Mouse (Mus musculus): Measurements from ENCODE around the gene Jmjd6.
"Not testable (repeated sequence)": the region's sequence is repeated elsewhere in the genome, so short reads cannot be mapped to it uniquely, and the experiment has no call there.

The Jmjd6 gene

DNA sequence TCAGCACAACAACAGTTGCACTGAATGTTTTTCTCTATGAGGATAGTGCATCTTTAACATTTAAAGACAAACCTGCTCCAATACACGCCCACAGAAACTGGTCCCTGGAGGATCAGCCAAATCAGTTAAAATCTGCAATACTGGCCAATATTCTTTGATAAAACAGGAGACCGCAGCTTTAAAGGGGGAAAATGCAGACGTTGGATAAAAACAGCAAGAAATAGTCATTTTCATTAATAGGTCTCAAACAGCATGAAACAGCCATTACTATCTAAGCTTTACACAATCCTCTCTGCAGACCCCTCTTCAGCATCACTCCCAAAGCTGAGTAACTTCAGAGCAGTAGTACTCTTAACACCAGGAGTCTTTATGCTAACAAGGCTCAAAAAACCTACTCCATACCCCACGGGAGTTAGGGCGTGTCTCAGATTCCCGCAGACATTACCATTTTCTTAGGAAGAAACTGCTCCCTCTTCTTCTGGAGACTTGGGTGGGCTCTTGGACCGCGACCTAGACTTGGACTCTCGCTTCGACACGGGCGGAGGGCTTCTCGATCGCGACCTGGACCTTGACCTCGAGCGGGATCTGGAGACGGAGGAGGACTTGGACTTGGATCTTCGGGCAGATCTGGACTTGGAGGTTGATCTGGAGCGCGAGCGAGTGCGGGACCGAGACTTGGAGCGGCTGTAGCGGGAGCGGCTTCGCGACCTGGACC, 8.5 kb upstream of the Jmjd6 start:
- in situ Hi-C loops (cut with MboI, MseI), result no loop called here

DNA sequence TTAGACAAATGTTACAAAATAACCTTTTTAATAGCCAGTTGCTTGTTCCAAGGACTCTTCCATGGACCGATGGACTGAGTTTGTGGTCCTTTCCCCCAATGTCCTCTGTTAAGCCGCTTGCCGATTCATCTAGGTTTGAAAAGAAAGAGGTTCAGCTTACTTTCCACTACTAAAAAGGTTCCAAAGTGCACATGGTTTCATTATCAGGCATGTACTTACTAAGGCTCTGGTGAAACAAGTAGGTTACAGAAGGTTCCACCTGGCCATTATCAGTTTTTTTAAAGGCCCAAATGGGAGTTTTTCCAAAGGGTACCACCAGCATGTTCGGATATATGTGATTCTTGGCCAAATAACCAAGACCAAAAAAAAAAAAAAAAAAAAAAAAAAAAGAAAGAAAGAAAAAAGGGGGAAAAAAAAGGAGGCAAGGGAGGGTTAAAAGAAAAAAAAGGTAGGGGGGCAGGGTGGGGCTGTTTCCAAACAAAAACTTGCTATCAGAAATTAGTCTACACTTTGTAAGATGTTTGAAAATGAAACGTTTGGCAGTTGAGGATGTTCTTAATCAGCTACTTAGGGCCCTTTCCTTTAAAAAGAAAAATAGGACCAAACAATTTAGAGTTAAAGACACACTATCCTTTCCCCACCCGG, 7.7 kb upstream of the Jmjd6 start:
- in situ Hi-C loops (cut with MboI, MseI), result no loop called here

DNA sequence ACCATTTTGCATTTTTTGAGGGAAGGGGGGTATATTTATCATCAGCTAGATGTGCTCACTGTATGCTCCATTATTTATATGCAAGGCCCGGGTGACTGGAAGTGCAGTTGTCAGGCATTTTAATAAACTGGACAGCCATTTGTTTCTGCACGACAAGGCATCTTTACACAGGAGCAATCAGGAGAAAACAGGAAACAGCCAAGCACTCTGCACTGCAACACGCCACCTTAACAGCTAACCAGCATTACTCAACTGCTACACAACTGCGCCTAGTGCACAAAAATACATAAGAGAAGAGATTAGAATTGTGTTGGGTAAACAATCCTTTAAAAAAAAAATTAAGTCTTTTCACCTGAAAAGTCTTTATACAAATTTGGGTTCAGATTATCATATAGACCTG, 6.8 kb upstream of the Jmjd6 start:
- in situ Hi-C loops (cut with MboI, MseI), result no loop called here

DNA sequence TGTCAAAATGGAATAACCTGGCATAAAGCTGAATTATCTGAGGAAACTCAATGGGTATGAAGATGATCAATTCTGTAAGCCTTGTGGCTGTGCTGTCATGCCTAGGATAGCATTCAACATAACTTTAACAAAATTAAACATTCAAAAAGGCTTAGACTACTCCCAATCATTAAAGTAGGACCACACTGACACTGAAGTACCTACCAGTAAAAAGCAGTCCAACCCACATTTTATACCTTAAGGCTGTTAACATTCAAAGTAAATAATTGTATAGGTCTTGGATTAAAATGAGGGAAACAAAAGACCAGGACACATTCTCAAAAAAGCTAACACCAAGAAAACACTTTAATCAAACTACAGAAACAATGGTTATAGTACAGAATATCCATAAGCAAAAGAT, 6.3 kb upstream of the Jmjd6 start:
- in situ Hi-C loops (cut with MboI, MseI), result no loop called here

DNA sequence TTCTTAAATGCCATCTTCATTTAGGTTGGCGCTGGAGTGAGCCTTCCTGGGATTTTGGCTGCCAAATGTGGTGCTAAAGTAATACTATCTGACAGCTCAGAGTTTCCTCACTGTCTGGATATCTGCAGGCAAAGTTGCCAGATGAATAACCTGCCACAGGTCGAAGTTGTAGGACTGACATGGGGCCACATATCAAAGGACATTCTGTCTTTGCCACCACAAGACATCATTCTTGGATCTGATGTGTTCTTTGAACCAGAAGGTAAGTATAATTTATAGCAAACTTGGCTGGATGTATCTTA, 5.6 kb upstream of the Jmjd6 start:
- in situ Hi-C loops (cut with MboI, MseI), result not testable (repeated sequence)

DNA sequence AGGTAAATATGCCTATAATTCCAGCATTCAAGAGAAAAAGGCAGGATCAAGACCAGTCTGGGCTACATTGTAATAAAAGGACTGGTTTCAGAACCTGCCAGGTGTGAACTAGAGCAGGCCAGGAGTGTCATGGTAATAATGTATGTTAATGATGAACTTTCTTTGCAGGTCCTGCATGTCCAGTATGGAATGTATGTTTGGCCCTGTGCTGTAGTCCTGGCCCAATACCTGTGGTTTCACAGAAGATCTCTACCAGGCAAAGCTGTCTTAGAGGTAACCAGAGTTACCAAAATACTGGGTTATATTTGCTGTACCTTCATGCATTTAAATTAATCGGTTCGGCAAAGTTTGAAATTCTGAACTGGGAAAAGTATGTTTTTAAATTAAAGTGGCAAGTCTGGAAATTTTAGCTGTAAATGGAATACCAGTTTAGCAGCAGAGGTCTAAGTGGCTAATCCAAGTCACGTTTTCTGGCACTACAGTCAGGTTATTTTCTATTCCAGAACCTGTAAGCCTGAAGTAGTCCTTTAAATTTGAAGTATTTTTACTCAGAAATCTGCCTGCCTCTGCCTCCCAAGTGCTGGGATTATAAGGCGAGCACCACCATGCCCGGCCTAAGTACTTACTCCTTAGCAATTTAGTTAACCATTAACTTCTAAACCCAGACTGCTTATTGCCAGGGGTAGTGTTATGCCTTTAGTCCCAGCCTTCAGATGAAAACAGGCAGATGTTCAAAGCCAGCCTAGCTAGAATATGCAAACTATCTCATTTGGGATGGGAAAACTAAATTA, 5.0 kb upstream of the Jmjd6 start:
- in situ Hi-C loops (cut with MboI, MseI), result no loop called here

DNA sequence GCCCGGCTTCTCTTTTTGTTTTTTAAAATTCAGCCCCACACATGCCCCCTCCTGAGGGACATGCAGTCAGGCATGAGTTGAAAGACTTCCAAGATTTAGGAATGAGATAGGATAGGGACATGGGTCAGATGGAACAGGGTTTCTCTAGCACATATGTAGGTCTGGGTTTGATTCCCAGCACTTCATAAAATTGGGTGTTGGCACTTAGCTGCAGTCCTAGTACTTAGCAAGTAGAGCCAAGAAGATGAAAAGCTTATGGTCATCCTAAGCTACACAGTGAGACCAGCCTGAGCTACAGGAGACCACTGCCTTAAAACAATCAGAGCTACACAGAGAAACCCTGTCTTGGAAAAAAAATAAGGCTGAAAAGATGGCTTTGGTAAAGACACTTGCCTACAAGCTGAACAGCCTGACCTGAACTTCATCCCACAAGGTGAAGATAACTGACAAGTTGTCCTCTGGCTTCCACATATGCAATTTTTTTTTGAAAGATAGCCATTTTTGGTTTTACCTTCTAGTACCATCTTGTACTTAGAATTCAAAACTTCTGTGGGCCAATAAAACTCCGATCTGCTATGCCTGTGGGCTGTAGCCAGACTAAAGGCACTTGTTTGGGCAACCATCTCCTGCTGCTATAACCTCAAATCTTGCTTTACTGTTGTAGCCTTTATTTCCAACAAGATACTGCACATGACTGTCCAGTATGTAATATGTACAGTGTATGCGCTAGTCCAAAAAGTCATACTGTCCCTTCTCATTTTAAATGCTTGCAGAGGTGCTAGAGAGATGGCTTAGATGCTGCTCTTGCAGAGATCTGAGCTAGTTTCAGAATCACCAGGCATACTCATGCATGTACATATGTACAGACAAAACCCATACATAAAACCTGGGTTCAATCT, 4.2 kb upstream of the Jmjd6 start:
- in situ Hi-C loops (cut with MboI, MseI), result no loop called here

DNA sequence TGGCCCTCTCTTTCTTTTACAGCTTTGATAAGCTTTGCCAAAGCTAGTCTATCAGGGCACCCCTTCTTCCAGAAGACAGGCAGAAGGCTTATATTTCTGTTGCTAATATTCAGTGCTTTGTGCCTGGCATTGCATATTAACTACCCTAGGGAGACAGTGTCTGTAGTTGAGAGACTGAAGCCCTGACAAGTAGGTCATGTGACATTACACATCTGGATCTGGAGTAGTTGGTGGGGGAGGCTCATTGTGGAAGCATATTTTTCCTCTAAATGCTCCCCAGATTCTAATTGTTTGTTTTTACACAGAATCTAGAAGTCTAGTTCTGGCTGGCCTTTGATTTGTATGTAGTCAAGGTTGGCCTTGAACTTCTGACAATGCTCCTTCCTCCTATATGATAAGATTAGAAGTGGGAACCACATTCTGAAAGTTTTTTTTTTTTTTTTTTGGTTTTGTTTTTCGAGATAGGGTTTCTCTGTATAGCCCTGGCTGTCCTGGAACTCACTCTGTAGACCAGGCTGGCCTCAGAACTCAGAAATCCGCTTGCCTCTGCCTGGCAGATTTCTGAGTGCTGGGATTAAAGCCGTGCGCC, 3.4 kb upstream of the Jmjd6 start:
- in situ Hi-C loops (cut with MboI, MseI), result no loop called here

DNA sequence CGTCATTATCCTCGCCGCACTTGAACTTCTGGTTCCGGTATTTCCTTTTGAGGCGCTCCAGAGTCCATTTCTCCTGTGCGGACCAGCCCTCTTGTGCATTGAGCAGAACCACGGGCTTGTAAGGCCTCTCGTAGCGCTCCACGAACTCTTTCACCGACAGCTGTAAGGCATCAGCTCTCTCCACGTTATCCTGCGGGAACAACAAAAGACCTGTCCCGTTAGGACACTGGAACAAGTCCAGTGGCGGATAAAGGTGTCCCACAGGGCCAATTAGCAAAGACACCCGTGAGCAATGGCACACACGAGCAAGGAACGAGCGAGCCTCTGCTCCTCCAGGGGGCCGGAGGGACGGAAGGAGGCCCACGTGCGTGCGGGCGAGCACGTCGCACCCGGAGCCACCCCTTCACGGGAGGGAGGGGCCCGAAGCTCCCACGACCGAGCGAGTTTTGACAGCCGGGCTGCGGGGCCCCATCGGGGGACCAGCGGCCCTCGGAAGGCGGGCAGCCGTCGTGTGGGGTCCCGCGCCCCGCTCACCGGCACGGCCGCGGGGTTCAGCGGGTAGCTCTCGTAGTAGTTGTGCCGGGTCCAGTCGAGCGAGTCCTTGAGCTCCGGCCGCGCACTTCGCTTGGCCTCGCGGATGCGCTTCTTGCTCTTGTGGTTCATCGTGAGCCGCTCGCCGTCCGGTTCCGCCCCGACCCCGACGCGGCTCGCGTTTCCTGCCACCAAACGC, 553 bp downstream of the Jmjd6 start:
- in situ Hi-C loops (cut with MboI, MseI), result no loop called here

DNA sequence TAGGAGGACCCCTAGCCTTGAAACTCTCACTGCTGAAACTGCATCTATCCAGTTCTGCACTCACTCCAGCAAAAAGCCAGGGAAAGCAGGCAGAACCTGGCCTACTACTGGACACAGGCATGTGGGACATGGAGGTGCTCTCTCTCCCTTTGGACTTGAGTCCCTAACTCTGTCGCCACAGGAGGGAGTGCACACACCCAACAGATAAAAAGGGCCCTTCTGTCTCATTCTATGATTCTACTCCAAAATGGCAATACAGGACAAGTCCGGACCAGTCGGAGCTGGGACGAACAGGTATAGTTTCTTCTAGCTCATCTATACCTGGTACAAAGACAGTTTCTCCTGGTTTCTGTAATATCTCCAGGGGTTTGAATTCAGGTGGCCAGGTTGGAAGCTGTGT, 2.5 kb downstream of the Jmjd6 start:
- in situ Hi-C loops (cut with MboI, MseI), result no loop called here

DNA sequence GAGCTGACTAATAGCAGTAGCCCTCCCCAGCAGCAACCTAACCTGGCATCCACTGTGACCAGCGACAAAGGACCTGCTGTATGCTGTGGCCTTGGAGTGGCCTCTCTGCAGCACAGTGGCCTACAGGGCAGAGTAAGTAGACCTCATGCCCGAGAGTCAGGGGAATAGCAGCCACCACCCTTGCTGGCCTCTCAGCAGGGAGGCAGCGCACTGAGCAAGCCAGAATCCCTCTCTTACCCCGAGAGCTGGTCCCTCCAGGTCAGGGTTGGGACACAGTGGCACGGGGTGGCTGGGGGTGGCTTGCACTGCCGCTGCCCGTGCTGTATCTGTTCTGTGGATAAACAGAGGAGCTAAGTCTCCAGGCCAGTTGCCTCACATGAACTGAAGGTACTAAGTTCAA, 3.6 kb downstream of the Jmjd6 start:
- in situ Hi-C loops (cut with MboI, MseI), result no loop called here

DNA sequence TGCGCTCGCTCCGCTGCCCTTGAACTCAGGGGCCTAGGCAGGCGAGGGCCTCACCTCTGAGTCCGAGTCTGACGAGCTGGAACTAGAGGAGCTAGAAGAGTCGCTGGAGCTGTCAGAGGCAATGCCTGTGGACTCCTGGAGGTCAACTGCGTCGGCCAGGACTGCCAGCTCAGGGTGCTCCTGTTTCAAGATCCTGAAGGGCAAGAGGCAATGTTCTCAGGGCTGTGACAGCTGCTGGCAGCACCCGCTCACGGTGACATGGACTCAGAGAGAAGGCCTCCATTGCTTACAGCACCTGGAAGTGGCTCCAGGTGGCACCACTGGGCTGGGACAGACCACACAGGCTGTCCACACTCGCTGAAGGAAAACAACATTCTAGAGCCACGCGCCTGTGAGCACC, 4.3 kb downstream of the Jmjd6 start:
- in situ Hi-C loops (cut with MboI, MseI), result no loop called here

DNA sequence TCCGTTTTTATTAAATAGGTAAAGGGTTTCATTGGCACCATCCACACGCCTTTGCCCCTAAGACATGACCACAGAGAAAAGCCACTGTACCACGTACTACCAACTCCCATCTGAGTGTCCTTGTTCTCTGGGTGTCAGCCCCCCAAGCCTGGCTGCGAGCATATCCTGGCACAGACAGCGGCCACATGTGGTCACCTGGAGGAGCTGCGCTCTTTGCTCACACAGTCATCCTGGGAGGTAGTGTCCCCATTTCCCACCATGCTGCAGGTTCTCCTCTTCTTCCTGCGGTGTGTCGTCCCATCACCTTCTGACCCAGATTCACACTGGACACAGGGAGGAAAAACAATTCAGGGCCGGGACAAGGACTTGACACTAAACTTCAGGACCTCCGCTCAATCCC, 5.8 kb downstream of the Jmjd6 start:
- in situ Hi-C loops (cut with MboI, MseI), result no loop called here

DNA sequence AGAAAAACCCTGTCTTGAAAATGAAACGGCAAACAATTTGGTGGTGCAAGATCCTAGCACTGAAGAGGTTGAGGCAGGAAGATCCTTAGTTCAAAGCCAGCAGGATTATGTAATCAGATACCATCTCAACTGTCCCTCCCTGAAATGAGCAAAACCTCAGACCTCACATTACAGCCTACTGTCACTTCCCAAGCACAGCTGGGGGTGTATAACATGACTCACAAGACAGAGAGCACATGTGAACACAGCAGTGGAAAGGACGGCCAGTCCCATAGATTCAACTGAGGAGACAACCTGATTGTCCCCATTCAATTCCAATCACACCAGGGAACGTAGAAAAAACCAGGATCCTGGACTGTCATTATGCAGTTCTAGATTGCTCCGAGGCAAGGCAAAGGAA, 7.0 kb downstream of the Jmjd6 start:
- in situ Hi-C loops (cut with MboI, MseI), result no loop called here

DNA sequence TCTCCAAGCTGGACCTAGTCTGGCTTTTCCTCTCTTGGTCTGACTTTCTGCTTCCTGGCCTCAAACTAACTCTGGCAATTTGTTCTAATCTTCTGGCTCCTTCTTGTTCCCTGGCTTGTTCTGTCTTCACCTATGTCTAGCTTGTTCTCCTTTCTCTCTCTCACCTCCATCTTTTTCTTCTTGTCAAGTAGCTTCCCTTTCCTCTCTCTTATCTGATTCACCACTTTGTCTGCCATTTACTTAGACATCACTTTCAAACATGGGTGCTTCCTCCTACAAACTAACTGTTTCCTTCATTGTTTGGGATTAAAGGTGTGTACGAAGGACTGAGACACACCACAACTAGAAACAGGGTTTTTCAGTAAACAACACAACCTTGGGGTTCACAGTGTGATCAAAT, 8.3 kb downstream of the Jmjd6 start:
- in situ Hi-C loops (cut with MboI, MseI), result no loop called here

DNA sequence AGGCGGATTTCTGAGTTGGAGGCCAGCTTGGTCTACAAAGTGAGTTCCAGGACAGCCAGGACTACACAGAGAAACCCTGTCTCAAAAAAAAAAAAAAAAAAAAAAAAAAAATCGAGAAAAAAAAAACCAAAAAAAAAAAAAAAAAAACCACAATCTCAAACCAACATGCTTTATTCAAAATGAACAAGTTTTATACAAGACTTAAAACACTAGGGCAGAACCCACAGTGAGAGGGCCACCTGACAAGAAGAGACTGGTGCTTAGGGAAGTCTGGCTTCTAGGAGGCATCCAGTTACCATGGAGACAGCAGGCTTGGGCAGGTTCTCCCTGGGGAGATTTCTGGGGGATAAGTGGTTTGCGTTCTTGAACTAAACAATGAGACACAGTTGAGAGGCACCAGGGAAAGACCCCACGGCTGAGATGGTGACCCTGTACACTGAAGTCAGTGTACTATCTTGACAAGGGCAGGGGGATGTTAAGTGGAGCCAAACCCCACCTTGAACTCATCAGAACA, 11.0 kb downstream of the Jmjd6 start:
- in situ Hi-C loops (cut with MboI, MseI), result no loop called here

DNA sequence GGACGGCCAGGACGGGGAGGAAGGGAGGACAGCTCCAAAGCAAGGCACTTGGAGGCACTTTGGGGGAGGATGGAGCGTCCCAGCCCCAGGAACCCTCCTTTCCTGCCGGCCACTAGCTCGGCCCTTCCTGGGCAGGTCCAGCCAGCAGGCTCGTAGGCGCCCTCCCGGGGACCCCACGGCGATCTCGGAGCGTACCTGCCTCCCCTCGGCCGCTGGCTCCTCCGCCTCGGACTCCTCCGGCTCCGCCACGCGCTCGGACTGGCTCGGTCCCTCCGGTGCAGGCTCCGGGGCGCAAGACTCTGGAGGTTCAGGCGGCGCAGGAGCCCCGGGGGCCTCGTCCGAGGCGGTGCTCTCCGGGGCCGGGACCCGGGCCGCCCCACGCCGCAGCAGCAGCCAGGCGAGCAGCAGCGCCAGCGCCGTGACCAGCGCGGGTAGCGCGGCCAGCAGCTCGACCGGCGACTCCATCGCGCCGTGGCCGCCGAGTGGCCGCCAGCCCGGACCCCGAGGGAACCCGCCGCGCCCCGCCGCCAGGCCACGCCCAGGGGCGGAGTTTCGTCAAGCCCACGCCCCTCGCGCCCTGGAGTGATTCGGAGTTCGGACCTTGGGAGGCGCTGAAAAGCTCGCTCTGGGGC, 15.6 kb downstream of the Jmjd6 start, which contains the start of gene Mxra7:
Gene Mxra7, minus strand, starts transcription at position 513 of the 632 bp plus-strand sequence.
- in situ Hi-C loops (cut with MboI, MseI), result no loop called here

DNA sequence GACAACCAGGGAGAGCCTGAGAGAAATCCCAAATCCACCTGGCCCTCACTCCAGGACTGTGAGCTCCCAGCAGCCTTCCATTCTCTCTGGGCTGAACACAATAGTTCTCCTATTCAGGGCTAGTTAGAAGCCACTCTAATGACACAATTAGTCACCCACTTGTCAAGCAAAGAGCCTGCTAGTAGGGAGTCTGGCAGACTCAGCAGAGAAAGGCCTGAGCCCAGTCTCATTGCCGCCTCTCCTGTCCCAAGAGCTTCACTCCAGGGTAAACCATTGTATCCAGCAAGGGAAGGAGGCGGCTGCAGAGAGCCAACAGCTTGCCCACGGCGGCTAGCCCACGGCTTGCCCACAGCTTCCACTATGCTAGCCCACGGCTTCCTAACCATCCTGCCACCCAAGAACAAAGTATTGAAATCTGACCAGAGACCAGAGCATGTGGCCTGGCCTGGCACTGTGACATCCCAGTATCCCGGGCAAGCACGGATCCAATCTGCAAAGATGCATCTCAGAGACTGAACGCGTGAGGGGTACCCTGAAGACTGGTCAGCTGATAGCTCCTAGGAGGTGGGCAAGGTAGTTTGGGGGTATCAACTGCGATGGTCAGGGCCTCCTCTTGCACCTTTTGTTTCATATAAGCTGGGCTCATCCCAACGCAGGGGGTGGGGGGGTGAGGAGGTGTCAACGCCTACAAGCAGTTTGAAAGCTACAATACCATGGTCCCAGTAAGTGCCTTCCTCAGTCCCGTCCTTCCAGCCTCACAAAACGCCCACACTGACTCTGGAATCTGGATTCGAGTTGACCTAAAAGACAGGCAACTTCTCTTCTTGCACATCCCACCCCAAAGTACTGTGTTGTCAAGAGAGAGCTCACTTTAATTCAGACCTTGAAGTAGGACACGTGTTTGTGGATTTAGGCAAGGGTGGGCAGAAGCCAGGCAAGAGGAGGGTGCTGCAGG, 16.4 kb downstream of the Jmjd6 start:
- in situ Hi-C loops (cut with MboI, MseI), result no loop called here

DNA sequence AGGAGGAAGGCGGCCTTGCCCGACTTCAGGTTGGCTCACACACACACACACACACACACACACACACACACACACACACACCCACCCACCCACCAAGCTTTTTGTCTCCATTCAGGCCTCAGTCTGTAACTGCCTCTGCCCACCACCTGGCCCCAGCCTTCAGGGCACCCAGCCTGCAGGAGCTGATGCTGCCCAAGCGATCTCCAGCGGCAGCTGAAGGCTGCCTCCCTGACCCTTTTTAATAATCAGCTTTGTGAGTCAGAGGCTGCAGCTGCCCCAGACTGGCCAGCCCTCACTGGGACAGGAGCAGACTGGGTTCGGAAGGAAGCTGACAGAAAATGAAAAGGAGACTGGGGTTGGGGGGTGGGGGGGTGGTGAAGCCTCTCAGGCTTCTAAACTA, 18.0 kb downstream of the Jmjd6 start:
- in situ Hi-C loops (cut with MboI, MseI), result no loop called here
